Mouse (Mus musculus) G1E (cell line): Measurements from ENCODE around the gene Cdk4.

Experiments
- CTCF ChIP-seq: IDR thresholded peaks from 2 replicates; pipeline ENCODE4 v1.5.1; 2012; ENCODE audit warnings: low read depth, low read length, inconsistent platforms, mixed read lengths
- GATA1 ChIP-seq: IDR thresholded peaks from 2 replicates; pipeline ENCODE4 v1.6.1; 2012; ENCODE audit warnings: borderline replicate concordance, low read length, inconsistent platforms, mixed read lengths
- POLR2AphosphoS5 ChIP-seq: IDR thresholded peaks from 2 replicates; pipeline ENCODE4 v1.6.1; 2012; ENCODE audit warnings: low read depth, low read length, inconsistent platforms; ENCODE audit not compliant: insufficient replicate concordance
- TAL1 ChIP-seq: conservative IDR thresholded peaks from 2 replicates; pipeline ENCODE4 v1.6.1; 2012; ENCODE audit warnings: low read depth, low read length, inconsistent platforms, mixed read lengths

- TF ChIP-seq CTCF (no peak), GATA1 (no peak), POLR2AphosphoS5 (no peak), TAL1 (no peak)
Measured at GRCm38 (mm10) chr10:127054646-127055045, 8.7 kb upstream of the Cdk4 start.
